Mouse (Mus musculus) neural tube, embryonic 12.5 days (tissue): ENCODE results near the gene Emilin1. TPM values are rescaled to one million over a fixed set of nuclear protein-coding genes. Genes with fewer than 3 reads are reported as not detected.

ENCODE experiments used
- polyA plus RNA-seq: library from polyadenylated mRNA; unstranded; fragments of >200 nt; fragmentation: Nextera tagmentation; extraction: Ambion mirVana; gene quantifications from 2 replicates; pipeline ENCODE4 v1.2.1, GENCODE M21; 2016

Gene Emilin1
- polyA plus RNA-seq, 1 experiment from 2014 or later = 63.7 TPM

Other genes with a start within 250 kb of the Emilin1 start
- 210 and 233 TPM in 2 replicates for gene Cenpa, start 246.6 kb upstream of the Emilin1 start, polyA plus RNA-seq
- 138 and 150 TPM in 2 replicates for gene Dpysl5, start 201.8 kb upstream of the Emilin1 start, polyA plus RNA-seq
- 79.8 and 80.1 TPM in 2 replicates for gene Mapre3, start 98.8 kb upstream of the Emilin1 start, polyA plus RNA-seq
- gene Tmem214, start 45.4 kb upstream of the Emilin1 start, polyA plus RNA-seq = 60.2 and 61.4 TPM in 2 replicates
- gene Agbl5, start 24.7 kb upstream of the Emilin1 start, polyA plus RNA-seq = 27.5 and 29.0 TPM in 2 replicates
- gene Ost4, start 5.6 kb upstream of the Emilin1 start, polyA plus RNA-seq = 294 and 304 TPM in 2 replicates
- gene Khk, start 8.0 kb downstream of the Emilin1 start, polyA plus RNA-seq = 6.7 and 8.6 TPM in 2 replicates
- 15.9 and 17.7 TPM in 2 replicates for gene Cgref1, start 32.2 kb downstream of the Emilin1 start, polyA plus RNA-seq
- 128 and 130 TPM in 2 replicates for gene Preb, start 47.0 kb downstream of the Emilin1 start, polyA plus RNA-seq
- gene Tcf23, start 55.3 kb downstream of the Emilin1 start, polyA plus RNA-seq = not detected in 2 replicates
- gene Atraid, start 134.9 kb downstream of the Emilin1 start, polyA plus RNA-seq = 119 and 125 TPM in 2 replicates
- 11.0 and 12.2 TPM in 2 replicates for gene Slc5a6, start 135.5 kb downstream of the Emilin1 start, polyA plus RNA-seq
- gene Cad, start 141.4 kb downstream of the Emilin1 start, polyA plus RNA-seq = 24.2 and 30.1 TPM in 2 replicates
- gene Dnajc5g, start 192.9 kb downstream of the Emilin1 start, polyA plus RNA-seq = not detected in 2 replicates
- gene Slc30a3, start 194.8 kb downstream of the Emilin1 start, polyA plus RNA-seq = 16.2 and 18.8 TPM in 2 replicates
- 0.79 and 0.88 TPM in 2 replicates for gene Trim54, start 203.3 kb downstream of the Emilin1 start, polyA plus RNA-seq
- not detected in 2 replicates for gene Ucn, start 225.4 kb downstream of the Emilin1 start, polyA plus RNA-seq
- gene Mpv17, start 240.8 kb downstream of the Emilin1 start, polyA plus RNA-seq = 50.3 and 51.5 TPM in 2 replicates